Comparison of ENCODE assay signal across 8 mouse cellular contexts in genomic region chr11:93995720-93996305, GRCm38 (mm10). TPM values are rescaled to one million over a fixed set of nuclear protein-coding genes. Genes with fewer than 3 reads are reported as not detected.
DNase-seq lines count a peak whose midpoint lies in the region; ATAC-seq lines count a peak whose summit lies in the region.

TSS of gene Spag9 (plus strand) at chr11:93996091.

- WGBS in forebrain, embryonic 14.5 days: 1% methylated on average over 23 of the region's 70 CpGs
- WGBS in neural tube, embryonic 15.5 days: under 1% methylated on average over 60 of the region's 70 CpGs

- no peaks in the 10 kb centered on the region for H3K9me3 ChIP-seq in forebrain, embryonic 14.5 days (replicated peaks; ENCODE audit: control insufficient read depth, low read length)
- no peaks in the 10 kb centered on the region for H3K9me3 ChIP-seq in neural tube, embryonic 15.5 days (replicated peaks)

- H3K9ac ChIP-seq in forebrain, embryonic 14.5 days (ENCODE audit: low read length): peak within 1 kb of the TSS; percentile 92
- peak within 1 kb of the TSS; percentile 88 for H3K9ac ChIP-seq in neural tube, embryonic 15.5 days (replicated peaks)

- H3K4me1 ChIP-seq in forebrain, embryonic 14.5 days (ENCODE audit: control insufficient read depth, insufficient read depth, low read length): peaks cover 17% of the 10 kb centered on the region
- H3K4me1 ChIP-seq in neural tube, embryonic 15.5 days: peaks cover 41% of the 10 kb centered on the region

- ATAC-seq in forebrain, embryonic 14.5 days: peak; percentile 94
- peak; percentile 93 for ATAC-seq in neural tube, embryonic 15.5 days (ENCODE audit: low FRiP score)

- H3K4me2 ChIP-seq in forebrain, embryonic 14.5 days (ENCODE audit: low read length): peak within 1 kb of the TSS; percentile 96
- H3K4me2 ChIP-seq in neural tube, embryonic 15.5 days: peak within 1 kb of the TSS; percentile 85

- peak; percentile 93 for DNase-seq in ES-CJ7 (ENCODE audit: low read depth, low spot score)
- DNase-seq in cerebellum, adult 11 months: peak; percentile 92
- DNase-seq in forebrain, embryonic 14.5 days (ENCODE audit: low spot score): peak; percentile 96
- peak; percentile 95 to 98 for DNase-seq in heart, postnatal 14 days
- DNase-seq in layer of hippocampus, adult 11-12 months (ENCODE audit: low spot score): peak; percentile 93
- peak; percentile 94 to 96 for DNase-seq in lung, adult 18-20 months
- peak; percentile 93 for DNase-seq in testis, postnatal 14 days (ENCODE audit: low spot score)

- H3K4me3 ChIP-seq in forebrain, embryonic 14.5 days (ENCODE audit: low read depth, low read length): peak within 1 kb of the TSS; percentile 92
- peak within 1 kb of the TSS; percentile 87 for H3K4me3 ChIP-seq in neural tube, embryonic 15.5 days (replicated peaks)

- intact Hi-C loops in heart, postnatal 14 days (cut with DNase I): loop anchor here (1.0 to 5.0 kb wide), 2 partner anchors 28 to 39 kb away; partner anchors contain the start of genes Gm20390, Nme1 and Nme2

- no peaks in the 10 kb centered on the region for H3K36me3 ChIP-seq in forebrain, embryonic 14.5 days (ENCODE audit: control insufficient read depth, insufficient read depth, low read length)
- no peaks in the 10 kb centered on the region for H3K36me3 ChIP-seq in neural tube, embryonic 15.5 days

- H3K27ac ChIP-seq in forebrain, embryonic 14.5 days (ENCODE audit: low read depth, low read length): peak within 1 kb of the TSS; percentile 78
- H3K27ac ChIP-seq in neural tube, embryonic 15.5 days (replicated peaks): peak within 1 kb of the TSS; percentile 95

- H3K27me3 ChIP-seq in forebrain, embryonic 14.5 days (replicated peaks; ENCODE audit: control insufficient read depth, insufficient read depth, low read length): no peaks in the 10 kb centered on the region
- H3K27me3 ChIP-seq in neural tube, embryonic 15.5 days (replicated peaks): 0 out of 2 replicates have a peak, but pooled peaks cover 3% of the 10 kb centered on the region

RNA-seq across cellular contexts. Expression of gene Spag9, which starts in this region (rescaled TPM):
- polyA plus RNA-seq in forebrain, embryonic 14.5 days (2014; fragmentation: Nextera tagmentation; extraction: Ambion mirVana): 89.6 and 109 TPM in 2 replicates
- total RNA-seq in heart, postnatal 14 days (2021): 100 to 1,000 TPM; 145 to 146 TPM
- 64.9 and 71.1 TPM in 2 replicates for polyA plus RNA-seq in neural tube, embryonic 15.5 days (2015; fragmentation: Nextera tagmentation; extraction: Ambion mirVana)

Comparison
In these comparisons a context has a peak if more than half of its experiments do, and no peak if none do; other contexts are left out.
1. Peak in every context shown above with its lines: DNase-seq, ATAC-seq, H3K4me3 ChIP-seq and H3K27ac ChIP-seq.